Mouse (Mus musculus): Measurements from ENCODE around the gene Kif4.

Gene Kif4

GRCm38 (mm10) chrX:100625546-100625801 lies at the start of gene Kif4:
Gene Kif4, plus strand, starts transcription at chrX:100625737.
- DNase-seq (ENCODE audit: low read depth, low spot score) = no peak

- DNase-seq (ENCODE audit: low read depth, low spot score) = no peak
These were observed 30.7 kb upstream of the Kif4 start, which contains the start of gene P2ry4 for GRCm38 (mm10) chrX:100594791-100595190. Gene P2ry4, minus strand, starts transcription at chrX:100594869.

- DNase-seq (ENCODE audit: low read depth, low spot score) = peak; percentile 29
These were observed 28.1 kb upstream of the Kif4 start for GRCm38 (mm10) chrX:100597439-100597838.

DNA sequence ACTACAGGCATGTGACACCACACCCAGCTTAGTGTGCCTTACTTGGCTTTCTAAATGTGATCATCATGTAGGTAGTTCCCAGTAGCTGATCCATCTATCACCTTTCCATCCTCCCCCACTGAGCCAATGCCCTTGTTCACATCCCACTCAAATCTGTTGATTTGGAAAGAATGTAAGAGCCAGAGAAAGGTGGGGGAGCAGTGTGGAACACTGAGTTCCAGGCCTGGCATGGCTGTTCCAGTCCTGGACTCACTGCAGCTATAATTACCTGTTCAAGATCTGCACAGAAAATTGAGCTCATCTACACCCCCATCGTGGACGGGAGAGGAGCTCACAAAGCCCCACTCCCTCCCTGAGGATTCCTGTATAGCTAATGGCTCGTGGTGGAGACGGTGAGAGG lies 25.8 kb upstream of the Kif4 start:
- no peak for DNase-seq (ENCODE audit: low read depth, low spot score)

DNA sequence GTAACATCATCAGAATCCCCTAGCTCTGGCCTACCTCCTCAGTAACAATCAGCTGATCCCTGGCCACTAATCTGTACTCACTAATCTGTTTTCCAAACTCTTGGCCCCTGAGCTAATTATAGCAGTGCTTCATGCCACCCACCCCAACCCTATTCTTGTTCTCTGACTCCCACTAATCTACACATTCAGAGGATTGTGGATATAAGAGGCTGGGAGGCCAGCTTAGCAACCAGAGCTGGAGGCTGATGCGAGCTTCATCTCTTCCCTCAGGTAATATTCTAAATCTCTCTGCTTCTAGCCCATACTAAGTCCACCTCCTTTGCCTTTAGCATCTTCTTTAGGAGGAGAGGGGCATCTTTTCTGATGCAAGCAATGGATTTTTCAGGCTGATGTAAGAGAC lies 20.2 kb upstream of the Kif4 start, which contains the start of gene Arr3:
TSS of gene Arr3 (plus strand) at position 184 of the 400 bp plus-strand sequence.
- DNase-seq (ENCODE audit: low read depth, low spot score) = no peak

- DNase-seq (ENCODE audit: low read depth, low spot score) = no peak
These were observed 7.0 kb upstream of the Kif4 start for GRCm38 (mm10) chrX:100618488-100618887.

- DNase-seq (ENCODE audit: low read depth, low spot score) = no peak
These were observed 4.2 kb upstream of the Kif4 start for GRCm38 (mm10) chrX:100621366-100621765.

- DNase-seq (ENCODE audit: low read depth, low spot score) = no peak
These were observed 1.3 kb upstream of the Kif4 start for GRCm38 (mm10) chrX:100624242-100624641.

GRCm38 (mm10) chrX:100625146-100625545 lies 391 bp upstream of the Kif4 start:
- no peak for DNase-seq (ENCODE audit: low read depth, low spot score)

- peak; percentile 92 for DNase-seq (ENCODE audit: low read depth, low spot score)
These were observed 561 bp downstream of the Kif4 start, which contains the start of gene Pdzd11 for GRCm38 (mm10) chrX:100625802-100626793. Gene Pdzd11, minus strand, starts transcription at chrX:100626568.

GRCm38 (mm10) chrX:100629076-100629475 lies 3.5 kb downstream of the Kif4 start:
- DNase-seq (ENCODE audit: low read depth, low spot score) = no peak

GRCm38 (mm10) chrX:100638477-100638876 lies 12.9 kb downstream of the Kif4 start:
- DNase-seq (ENCODE audit: low read depth, low spot score) = no peak

- DNase-seq (ENCODE audit: low read depth, low spot score) = peak; percentile 2
These were observed 27.3 kb downstream of the Kif4 start for GRCm38 (mm10) chrX:100652848-100653247.

DNA sequence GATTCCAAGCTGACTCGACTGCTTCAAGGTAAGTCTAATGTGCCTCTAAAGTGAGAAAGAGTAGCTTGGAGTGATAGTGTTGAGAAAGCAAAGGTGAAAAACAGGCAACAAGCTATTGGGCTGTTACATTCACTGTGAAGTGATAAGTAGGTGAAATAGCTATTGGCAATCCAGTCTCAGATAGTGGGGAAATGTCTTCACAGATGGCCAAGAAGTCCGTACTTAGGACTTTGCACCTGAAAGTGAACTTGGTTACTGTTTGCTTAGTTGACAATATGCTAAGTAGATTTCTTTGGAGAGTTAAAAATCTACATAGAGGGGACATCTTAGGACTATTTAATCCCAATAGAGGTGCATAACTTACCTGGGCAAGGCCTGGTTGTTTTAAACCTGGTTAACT lies 39.3 kb downstream of the Kif4 start:
- no peak for DNase-seq (ENCODE audit: low read depth, low spot score)

- no peak for DNase-seq (ENCODE audit: low read depth, low spot score)
These were observed 52.7 kb downstream of the Kif4 start for GRCm38 (mm10) chrX:100678204-100678603.

DNA sequence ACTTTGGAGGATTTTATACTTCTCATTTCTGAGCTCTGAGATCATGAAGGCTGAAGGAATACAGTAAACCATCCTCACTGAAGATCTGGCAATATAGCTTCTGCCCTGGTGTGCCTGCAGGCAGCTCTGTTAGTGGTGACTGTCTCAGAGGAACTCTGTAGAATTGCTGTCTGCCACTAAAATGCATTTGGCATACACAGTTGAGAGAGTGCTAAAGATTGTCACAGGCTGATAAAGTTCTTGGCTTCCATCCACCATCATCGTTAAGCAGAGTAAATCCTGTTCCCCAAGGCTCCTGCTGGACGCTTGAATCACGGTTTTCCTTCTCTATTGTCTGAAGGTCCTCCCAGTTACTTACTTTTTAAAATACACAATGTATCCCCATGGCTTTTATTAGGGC lies 61.0 kb downstream of the Kif4 start:
- no peak for DNase-seq (ENCODE audit: low read depth, low spot score)

GRCm38 (mm10) chrX:100687360-100688032 lies 62.0 kb downstream of the Kif4 start:
- DNase-seq (ENCODE audit: low read depth, low spot score) = no peak

- no peak for DNase-seq (ENCODE audit: low read depth, low spot score)
These were observed 62.5 kb downstream of the Kif4 start for GRCm38 (mm10) chrX:100688033-100688370.

DNA sequence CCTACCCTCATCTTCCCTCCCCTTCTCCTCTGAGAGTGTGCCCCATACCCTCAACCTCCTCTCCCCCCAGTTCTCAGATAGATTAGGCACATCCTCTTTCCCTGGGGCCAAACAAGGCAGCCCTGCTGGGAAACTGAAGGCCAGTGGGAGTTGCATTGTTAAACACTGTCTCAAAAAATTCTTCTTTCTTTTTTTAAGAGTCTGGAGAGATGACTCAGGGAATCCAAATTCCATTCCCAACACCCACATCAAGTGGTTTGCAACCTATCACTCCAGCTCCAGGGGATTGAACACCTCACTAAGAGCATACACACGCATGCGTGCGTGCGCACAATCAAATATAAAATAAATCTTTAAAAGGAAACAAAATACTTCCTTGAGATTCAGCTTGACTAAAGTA lies 71.2 kb downstream of the Kif4 start:
- DNase-seq (ENCODE audit: low read depth, low spot score) = no peak

GRCm38 (mm10) chrX:100708032-100708431 lies 82.5 kb downstream of the Kif4 start:
- no peak for DNase-seq (ENCODE audit: low read depth, low spot score)

DNA sequence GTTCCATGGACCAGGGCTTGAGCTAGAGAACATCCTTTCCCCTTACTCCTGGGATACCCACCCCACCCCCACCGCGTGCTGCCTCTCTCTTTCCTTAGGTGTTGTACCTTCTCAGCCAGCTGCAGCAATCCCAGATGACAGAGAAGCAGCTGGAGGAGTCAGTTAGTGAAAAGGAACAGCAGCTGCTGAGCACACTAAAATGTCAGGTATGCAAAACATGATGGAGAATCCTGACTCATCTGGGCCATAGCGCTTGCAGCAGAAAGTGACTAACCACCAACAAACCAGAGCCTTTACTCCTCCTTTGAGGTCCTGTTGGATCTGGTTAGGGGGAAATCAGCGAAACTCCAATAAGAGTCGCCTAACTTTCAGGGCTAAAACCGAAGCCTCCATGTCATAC lies 90.6 kb downstream of the Kif4 start:
- no peak for DNase-seq (ENCODE audit: low read depth, low spot score)

- no peak for DNase-seq (ENCODE audit: low read depth, low spot score)
These were observed 103.4 kb downstream of the Kif4 start for GRCm38 (mm10) chrX:100728947-100729346.

DNA sequence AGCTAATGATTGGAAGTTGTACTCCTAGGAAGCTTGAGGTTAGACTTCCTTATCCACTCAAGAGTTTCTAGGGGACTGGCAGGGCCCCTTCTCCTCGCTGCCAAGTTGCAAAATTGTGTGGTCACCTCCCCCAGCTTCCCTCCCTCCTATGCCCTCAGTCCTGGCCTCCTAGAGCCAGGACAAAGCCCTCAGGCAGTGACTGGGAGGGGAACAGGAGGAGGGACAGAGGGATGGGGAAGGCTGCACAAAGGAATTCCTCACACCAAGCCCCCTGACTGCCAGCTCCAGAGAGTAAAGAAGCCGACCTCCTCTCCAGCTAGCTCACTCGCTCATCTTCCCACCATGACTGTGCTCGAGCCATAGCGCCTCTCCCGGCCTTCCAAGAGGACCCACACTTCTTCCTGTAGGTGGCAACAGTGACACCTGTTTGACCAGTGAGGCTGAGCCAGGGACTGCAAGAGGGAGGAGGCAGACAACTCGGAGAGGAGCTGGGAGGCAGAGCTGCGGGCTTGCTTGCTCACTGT lies 104.2 kb downstream of the Kif4 start, which contains the start of gene Gdpd2:
TSS of gene Gdpd2 (plus strand) at position 209 of the 524 bp plus-strand sequence.
- DNase-seq (ENCODE audit: low read depth, low spot score) = peak; percentile 75
